9 mouse cellular contexts compared by ENCODE assay signal in the genomic region with DNA sequence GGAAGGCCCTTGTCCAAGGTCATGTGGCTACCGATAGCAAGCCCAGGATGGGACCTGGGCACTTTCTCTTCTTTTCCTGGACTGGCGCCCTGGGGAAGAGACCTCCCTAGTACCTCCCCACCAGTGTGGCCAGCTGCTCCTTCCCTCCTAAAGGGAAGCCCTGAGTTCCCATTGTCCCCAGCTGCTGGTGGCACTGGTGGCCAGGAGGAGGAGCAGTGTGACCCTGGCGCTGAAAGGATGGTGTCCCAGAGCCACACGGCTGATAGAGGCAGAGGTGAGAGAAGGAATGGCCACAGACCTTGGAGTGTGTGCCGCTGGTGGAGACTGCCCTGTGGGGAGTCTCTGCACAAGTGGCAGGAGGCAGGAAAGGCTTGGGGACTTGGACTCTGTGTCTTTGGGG. TPM values are rescaled to one million over a fixed set of nuclear protein-coding genes. Genes with fewer than 3 reads are reported as not detected.
DNase-seq lines count a peak whose midpoint lies in the region; ATAC-seq and TF ChIP-seq lines count a peak whose summit lies in the region.
"Had no signal": no experiment of that assay in that cellular context is flagged by ENCODE, and none has a peak within 500 bp of the region (broad histone marks: within the 10 kb centered on the region; RNA-seq: fewer than 3 reads in every experiment).

No protein-coding gene starts in this region.

- H3K79me2 ChIP-seq in heart, adult 2 months (replicated peaks; ENCODE audit: control insufficient read depth, insufficient read depth, low read length) = no peaks in the 10 kb centered on the region

- H3K27me3 ChIP-seq in heart, adult 2 months (ENCODE audit: control insufficient read depth, insufficient read depth, low read length) = no peaks in the 10 kb centered on the region
- no peaks in the 10 kb centered on the region for H3K27me3 ChIP-seq in hindbrain, embryonic 12.5 days
- H3K27me3 ChIP-seq in midbrain, embryonic 15.5 days (replicated peaks) = no peaks in the 10 kb centered on the region

- peak; percentile 23; the same call in 1 of the 2 replicates for TF ChIP-seq CTCF in heart, adult 2 months (IDR thresholded peaks at IDR 0.05)
- TF ChIP-seq CTCF in brain, embryonic 14.5 days (IDR thresholded peaks at IDR 0.05; ENCODE audit: borderline replicate concordance, extremely low read depth, insufficient read depth, insufficient read length) = peak; percentile 45; the same call in 1 of the 2 replicates

- ATAC-seq in hindbrain, embryonic 12.5 days (ENCODE audit: low FRiP score) = no peak
- no peak for ATAC-seq in midbrain, embryonic 15.5 days (replicated peaks)
- no peak for ATAC-seq in megakaryocyte, adult 5-6 weeks (ENCODE audit: poor library complexity, severe bottlenecking)
- no peak for ATAC-seq in activated CD4-positive, CD25-positive, alpha-beta regulatory T cell, adult 4 months

- no peak overlapping the region for H3K9ac ChIP-seq in heart, adult 2 months (ENCODE audit: low read depth, low read length)
- H3K9ac ChIP-seq in hindbrain, embryonic 12.5 days = no peak overlapping the region
- no peak overlapping the region; the same call in 1 of the 2 replicates for H3K9ac ChIP-seq in midbrain, embryonic 15.5 days

- no peak for DNase-seq in heart, adult 2 months
- no peak for DNase-seq in heart, postnatal 25 days (ENCODE audit: low spot score)
- DNase-seq in brain, embryonic 14.5 days (ENCODE audit: low read depth) = peak; percentile 65
- no peak for DNase-seq in c-Kit-positive CD71-positive TER-119-positive erythroid progenitor cells, embryonic 14.5 days (ENCODE audit: low spot score)
- DNase-seq: kidney, adult 11 months had no signal

- no peak overlapping the region for H3K27ac ChIP-seq in heart, adult 2 months
- H3K27ac ChIP-seq in hindbrain, embryonic 12.5 days = peak overlapping the region; percentile 58
- peak overlapping the region; percentile 76; the same call in 1 of the 2 replicates for H3K27ac ChIP-seq in midbrain, embryonic 15.5 days

- no peak for TF ChIP-seq EP300 in heart, adult 2 months (IDR thresholded peaks at IDR 0.05; ENCODE audit: insufficient read depth, low read depth, low read length)

- no peak overlapping the region for H3K4me2 ChIP-seq in hindbrain, embryonic 12.5 days (replicated peaks)
- no peak overlapping the region for H3K4me2 ChIP-seq in midbrain, embryonic 15.5 days

- 32% methylated on average over 5 of the region's 5 CpGs for WGBS in heart, adult 2 months
- 21% methylated on average over 5 of the region's 5 CpGs for WGBS in hindbrain, embryonic 12.5 days
- 14% methylated on average over 5 of the region's 5 CpGs for WGBS in midbrain, embryonic 15.5 days

- no peak overlapping the region for H3K4me3 ChIP-seq in heart, adult 2 months
- no peak overlapping the region for H3K4me3 ChIP-seq in hindbrain, embryonic 12.5 days
- no peak overlapping the region for H3K4me3 ChIP-seq in midbrain, embryonic 15.5 days

- no peaks in the 10 kb centered on the region for H3K36me3 ChIP-seq in heart, adult 2 months (ENCODE audit: control insufficient read depth, insufficient read depth, low read length)
- peaks cover 12% of the 10 kb centered on the region for H3K36me3 ChIP-seq in hindbrain, embryonic 12.5 days
- peaks cover 3% of the 10 kb centered on the region; the same call in 1 of the 2 replicates for H3K36me3 ChIP-seq in midbrain, embryonic 15.5 days (replicated peaks)

- TF ChIP-seq POLR2A in heart, adult 2 months (IDR thresholded peaks at IDR 0.05; ENCODE audit: insufficient read depth, low read depth, low read length) = no peak
- TF ChIP-seq POLR2A in brain, embryonic 14.5 days (IDR thresholded peaks at IDR 0.05; ENCODE audit: borderline replicate concordance, extremely low read depth, insufficient read depth, insufficient read length, poor library complexity, severe bottlenecking) = no peak

- peaks cover 1% of the 10 kb centered on the region; the same call in 1 of the 2 replicates for H3K4me1 ChIP-seq in heart, adult 2 months (ENCODE audit: control insufficient read depth, insufficient read depth, low read length)
- H3K4me1 ChIP-seq in hindbrain, embryonic 12.5 days = peaks cover 72% of the 10 kb centered on the region
- peaks cover 76% of the 10 kb centered on the region for H3K4me1 ChIP-seq in midbrain, embryonic 15.5 days

- no peaks in the 10 kb centered on the region for H3K9me3 ChIP-seq in hindbrain, embryonic 12.5 days (replicated peaks)
- no peaks in the 10 kb centered on the region for H3K9me3 ChIP-seq in midbrain, embryonic 15.5 days

- intact Hi-C loops in heart, adult 2 months (cut with DNase I) = loop anchor here (5.0 kb wide), 1 partner anchor 167 kb away; no protein-coding TSS in a partner anchor
- intact Hi-C loops in heart, postnatal 25 days (cut with DNase I) = loop anchor here (2.0 kb wide), 1 partner anchor 167 kb away; no protein-coding TSS in a partner anchor

RNA-seq across cellular contexts. Expression of gene Src, which starts 41.5 kb away (rescaled TPM):
- 1 to 10 TPM; 4.0 to 4.1 TPM for total RNA-seq in heart, adult 2 months (2021)
- 5.4 and 5.8 TPM in 2 replicates for polyA plus RNA-seq in heart, adult 2 months (2012; rRNA removed)
- 1 to 10 TPM; 2.9 to 5.1 TPM for total RNA-seq in heart, postnatal 25 days (2021)
- 87.7 and 98.1 TPM in 2 replicates for polyA plus RNA-seq in brain, embryonic 14.5 days (2012; rRNA removed)
- polyA plus RNA-seq in hindbrain, embryonic 12.5 days (2016; fragmentation: Nextera tagmentation; extraction: Ambion mirVana) = 33.6 and 35.1 TPM in 2 replicates
- polyA plus RNA-seq in midbrain, embryonic 15.5 days (2015; fragmentation: Nextera tagmentation; extraction: Ambion mirVana) = 40.3 and 43.2 TPM in 2 replicates
- 0.11 TPM in 1 of 2 replicates, not detected in the other for total RNA-seq in megakaryocyte, adult 5-6 weeks (2015)
- 0.26 TPM in 1 of 2 replicates, not detected in the other for total RNA-seq in megakaryocyte, adult 5-6 weeks (2017)
- 1 to 10 TPM; 2.0 to 2.1 TPM for polyA plus RNA-seq in activated CD4-positive, CD25-positive, alpha-beta regulatory T cell, adult 4 months (2017; shearing (Covaris generic))
